Mouse (Mus musculus) MEL (cell line): Measurements from ENCODE around the gene Neu4. TPM values are rescaled to one million over a fixed set of nuclear protein-coding genes. Genes with fewer than 3 reads are reported as not detected.

Experiments
- DNase-seq: peaks from one replicate; pipeline ENCODE4 v3.0.0; 2011; ENCODE audit warnings: low read depth, low spot score
- H3K27ac ChIP-seq: 2 replicates; pipeline ENCODE4 v1.5.1; 2012; ENCODE audit warnings: low read depth, mild to moderate bottlenecking, control low read depth, low read length, moderate library complexity; ENCODE audit not compliant: control insufficient read depth
- H3K27me3 ChIP-seq, 2 experiments: fragments of 150-350 bp in 1 of 2; sonication (generic) in 1 of 2; 2 replicates each; pipeline ENCODE4 v1.6.1; 2012; ENCODE audit warnings: low read length in 2 of 2, mild to moderate bottlenecking in 2 of 2, improper control_type of control experiment in 1 of 2, moderate library complexity in 1 of 2; ENCODE audit not compliant: insufficient read depth in 2 of 2, control insufficient read depth in 1 of 2
- H3K36me3 ChIP-seq, 2 experiments: 2 replicates each; pipeline ENCODE4 v1.6.1; 2012 to 2014; ENCODE audit warnings: low read length in 2 of 2, improper control_type of control experiment in 1 of 2, inconsistent platforms in 1 of 2, mild to moderate bottlenecking in 1 of 2; ENCODE audit not compliant: insufficient read depth in 2 of 2, control insufficient read depth in 1 of 2
- H3K4me1 ChIP-seq, 2 experiments: fragments of 150-350 bp in 1 of 2; sonication (generic) in 1 of 2; 2 replicates each; pipeline ENCODE4 v1.6.1; 2012; ENCODE audit warnings: low read length in 2 of 2, improper control_type of control experiment in 1 of 2, mild to moderate bottlenecking in 1 of 2; ENCODE audit not compliant: insufficient read depth in 2 of 2, control insufficient read depth in 1 of 2
- H3K4me3 ChIP-seq, 2 experiments: fragments of 150-350 bp in 1 of 2; sonication (generic) in 1 of 2; 2 replicates each; pipeline ENCODE4 v1.5.1; 2012; ENCODE audit warnings: low read depth in 2 of 2, low read length in 2 of 2, mild to moderate bottlenecking in 2 of 2, moderate library complexity in 2 of 2, control low read depth in 1 of 2, improper control_type of control experiment in 1 of 2; ENCODE audit not compliant: control insufficient read depth in 1 of 2, insufficient read depth in 1 of 2
- H3K79me2 ChIP-seq: 2 replicates; pipeline ENCODE4 v1.6.1; 2012; ENCODE audit warnings: mild to moderate bottlenecking, low read length, moderate library complexity; ENCODE audit not compliant: control insufficient read depth, poor library complexity, insufficient read depth
- H3K9ac ChIP-seq: 2 replicates; pipeline ENCODE4 v1.6.1; 2012; ENCODE audit warnings: low read depth, mild to moderate bottlenecking, control low read depth, low read length, moderate library complexity; ENCODE audit not compliant: control insufficient read depth, poor library complexity, severe bottlenecking
- H3K9me3 ChIP-seq: fragments of 150-350 bp; sonication (generic); replicated peaks from 2 replicates; pipeline ENCODE4 v1.6.1; 2012; ENCODE audit warnings: mild to moderate bottlenecking, low read length, improper control_type of control experiment, moderate library complexity; ENCODE audit not compliant: insufficient read depth
- BHLHE40 ChIP-seq: IDR thresholded peaks from 2 replicates; pipeline ENCODE4 v1.6.1; 2012; ENCODE audit warnings: low read depth, mild to moderate bottlenecking, inconsistent platforms, low read length, improper control_type of control experiment, borderline replicate concordance
- CHD1 ChIP-seq: IDR thresholded peaks from 2 replicates; pipeline ENCODE4 v1.6.1; 2012; ENCODE audit warnings: low read depth, mild to moderate bottlenecking, inconsistent platforms, low read length, improper control_type of control experiment
- CHD2 ChIP-seq: IDR thresholded peaks from 2 replicates; pipeline ENCODE4 v1.6.1; 2011; ENCODE audit warnings: low read length, improper control_type of control experiment
- MAX ChIP-seq: IDR thresholded peaks from 2 replicates; pipeline ENCODE4 v1.6.1; 2011; ENCODE audit warnings: low read length, improper control_type of control experiment
- MEF2A ChIP-seq: IDR thresholded peaks from 2 replicates; pipeline ENCODE4 v1.6.1; 2014; ENCODE audit warnings: low read depth, mild to moderate bottlenecking, inconsistent platforms, low read length, improper control_type of control experiment; ENCODE audit not compliant: poor library complexity, insufficient replicate concordance, severe bottlenecking; ENCODE audit errors: extremely low read depth
- NELFE ChIP-seq: IDR thresholded peaks from 2 replicates; pipeline ENCODE4 v1.6.1; 2011; ENCODE audit warnings: low read depth, low read length, improper control_type of control experiment
- POLR2AphosphoS2 ChIP-seq: IDR thresholded peaks from 2 replicates; pipeline ENCODE4 v1.6.1; 2011; ENCODE audit warnings: low read length, improper control_type of control experiment
- POLR2AphosphoS5 ChIP-seq: IDR thresholded peaks from 2 replicates; pipeline ENCODE4 v1.6.1; 2012; ENCODE audit warnings: low read depth, borderline replicate concordance, mild to moderate bottlenecking, inconsistent platforms, low read length, moderate library complexity, mixed read lengths
- RAD21 ChIP-seq: IDR thresholded peaks from 2 replicates; pipeline ENCODE4 v1.6.1; 2011; ENCODE audit warnings: mild to moderate bottlenecking, low read depth, low read length, improper control_type of control experiment
- RCOR1 ChIP-seq: IDR thresholded peaks from 2 replicates; pipeline ENCODE4 v1.6.1; 2012; ENCODE audit warnings: low read depth, mild to moderate bottlenecking, inconsistent platforms, low read length, improper control_type of control experiment
- SIN3A ChIP-seq: IDR thresholded peaks from 2 replicates; pipeline ENCODE4 v1.6.1; 2012; ENCODE audit warnings: low read length, improper control_type of control experiment, inconsistent platforms
- SMC3 ChIP-seq: IDR thresholded peaks from 2 replicates; pipeline ENCODE4 v1.6.1; 2011; ENCODE audit warnings: low read depth, low read length, improper control_type of control experiment
- TCF12 ChIP-seq: IDR thresholded peaks from 2 replicates; pipeline ENCODE4 v1.6.1; 2014; ENCODE audit warnings: low read depth, mild to moderate bottlenecking, inconsistent platforms, low read length, improper control_type of control experiment, moderate library complexity
- UBTF ChIP-seq: IDR thresholded peaks from 2 replicates; pipeline ENCODE4 v1.6.1; 2012; ENCODE audit warnings: low read depth, mild to moderate bottlenecking, inconsistent platforms, low read length, improper control_type of control experiment, moderate library complexity, borderline replicate concordance; ENCODE audit not compliant: insufficient read depth
- USF1 ChIP-seq: IDR thresholded peaks from 2 replicates; pipeline ENCODE4 v1.6.1; 2014; ENCODE audit warnings: low read depth, mild to moderate bottlenecking, inconsistent platforms, low read length, improper control_type of control experiment, moderate library complexity
- USF2 ChIP-seq, 2 experiments: IDR thresholded peaks; 2 replicates each; pipeline ENCODE4 v1.6.1; 2011 to 2012; ENCODE audit warnings: improper control_type of control experiment in 2 of 2, low read length in 2 of 2, borderline replicate concordance in 1 of 2, inconsistent platforms in 1 of 2, low read depth in 1 of 2, mild to moderate bottlenecking in 1 of 2; ENCODE audit not compliant: insufficient read depth in 1 of 2
- ZC3H11A ChIP-seq: IDR thresholded peaks from 2 replicates; pipeline ENCODE4 v1.6.1; 2012; ENCODE audit warnings: low read depth, mild to moderate bottlenecking, inconsistent platforms, low read length, improper control_type of control experiment
- ZMIZ1 ChIP-seq: IDR thresholded peaks from 2 replicates; pipeline ENCODE4 v1.6.1; 2012; ENCODE audit warnings: low read depth, mild to moderate bottlenecking, inconsistent platforms, low read length, improper control_type of control experiment, moderate library complexity
- polyA plus RNA-seq, 2 experiments: library from polyadenylated mRNA; stranded (reverse) in 1 of 2; unstranded in 1 of 2; fragments of >175 nt in 1 of 2; fragments of >200 nt in 1 of 2; gene quantifications; 2 replicates each; pipeline versions ENCODE4 v1.2.1 to v1.2.4; 2012; ENCODE audit warnings: low replicate concordance in 2 of 2, low read depth in 1 of 2; ENCODE audit not compliant: insufficient read length in 2 of 2, insufficient read depth in 1 of 2, missing spikeins in 1 of 2
- total RNA-seq: library from RNA; depleted of rRNA; stranded (reverse); fragments of 300-350 nt; gene quantifications from 2 replicates; pipeline ENCODE4 v1.2.3, GENCODE M21; 2012

The Neu4 gene
- total and polyA plus RNA-seq, 3 experiments = not detected

DNA sequence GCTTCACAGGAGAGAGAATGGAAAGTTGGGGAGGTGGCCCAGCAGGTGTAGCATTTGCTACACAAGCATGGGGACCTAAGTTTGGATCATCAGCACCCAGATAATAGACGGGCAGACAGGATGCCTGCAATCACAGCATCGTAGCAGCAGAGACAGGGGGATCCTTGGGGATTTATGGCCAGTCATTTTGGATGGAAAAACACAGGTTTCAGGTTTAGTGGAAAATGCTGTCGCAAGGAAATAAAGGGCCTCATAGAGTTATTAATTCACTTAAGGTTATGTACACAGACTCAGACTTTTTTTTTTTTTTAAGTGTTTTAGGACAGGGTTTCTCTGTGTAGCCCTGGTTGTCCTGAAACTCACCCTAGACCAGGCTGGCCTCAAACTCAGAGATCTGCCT, 25.3 kb downstream of the Neu4 start:
- Histone ChIP-seq H3K9ac (no peak overlapping the region), H3K9me3 (no peaks in the 10 kb centered on the region), H3K4me1 (peaks cover 0 to 6% of the 10 kb centered on the region in 2 experiments; a peak in 2 of 4 replicates), H3K36me3 (no peaks in the 10 kb centered on the region), H3K79me2 (no peaks in the 10 kb centered on the region), H3K27me3 (no peaks in the 10 kb centered on the region; a peak in 1 of 4 replicates), H3K4me3 (no peak overlapping the region), H3K27ac (no peak overlapping the region)
- no peak for DNase-seq
- TF ChIP-seq MAX = no peak
- TF ChIP-seq ZMIZ1 = no peak

DNA sequence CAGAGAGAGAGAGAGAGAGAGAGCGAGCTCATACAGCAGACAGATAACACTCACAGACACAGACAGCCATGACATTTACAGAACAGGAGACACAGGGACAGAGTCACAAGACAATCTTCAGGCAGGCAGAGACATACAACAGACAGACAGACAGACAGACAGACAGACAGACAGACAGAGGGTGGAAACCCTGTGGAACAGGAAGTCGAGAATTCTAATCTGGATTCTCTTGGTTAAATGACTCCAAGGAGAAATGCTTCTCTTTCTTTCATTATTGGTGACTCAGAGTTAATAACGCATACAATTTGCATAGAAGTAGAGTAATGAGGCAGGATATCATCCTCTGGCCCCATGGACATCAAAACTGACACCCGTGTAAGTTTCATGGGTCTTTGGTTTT, 26.3 kb downstream of the Neu4 start:
- no peaks in the 10 kb centered on the region; a peak in 1 of 4 replicates for H3K27me3 ChIP-seq
- no peak overlapping the region for H3K27ac ChIP-seq
- H3K9ac ChIP-seq = 0 out of 2 replicates have a peak overlapping the region, but pooled peaks have one; percentile 19
- no peaks in the 10 kb centered on the region for H3K79me2 ChIP-seq
- no peak overlapping the region for H3K4me3 ChIP-seq
- no peaks in the 10 kb centered on the region for H3K9me3 ChIP-seq
- peaks cover 0 to 6% of the 10 kb centered on the region in 2 experiments; a peak in 2 of 4 replicates for H3K4me1 ChIP-seq
- peak; percentile 47 for DNase-seq
- no peaks in the 10 kb centered on the region for H3K36me3 ChIP-seq
- TF ChIP-seq RAD21 (no peak), USF1 (no peak), CHD2 (no peak), POLR2AphosphoS2 (no peak), CHD1 (no peak), ZC3H11A (no peak), NELFE (no peak), USF2 (IDR thresholded peaks at IDR 0.05; ENCODE audit: borderline replicate concordance in 1 of 2, insufficient read depth in 1 of 2, low read depth in 1 of 2, low read length in 2 of 2) (no peak), BHLHE40 (no peak), SIN3A (no peak), POLR2AphosphoS5 (no peak), MEF2A (no peak), SMC3 (no peak), UBTF (no peak), MAX (no peak), TCF12 (no peak), RCOR1 (no peak)
